Mouse (Mus musculus): ENCODE measurements at regions not wholly inside any gene's neighbourhood (a gene's known extent, or its start where the extent isn't known, plus 50 kb on each side); places are given as distances from the start of the nearest gene placed in this dataset.

- in situ Hi-C loops (cut with MboI; ENCODE audit: low pct_unique_long_range_greater_than_20kb) = no loop called here
- no peak for TF ChIP-seq CTCF (IDR thresholded peaks at IDR 0.05)
- ChIA-PET CTCF (no interaction called here), POLR2A (no interaction called here)
- ATAC-seq (no peak), DNase-seq (ENCODE audit: low read depth, low spot score) (no peak)
- H3K27me3 ChIP-seq = no peaks in the 10 kb centered on the region
These were observed 140.3 kb downstream of the Ptpn20 start for GRCm38 (mm10) chr14:33729115-33729884.

GRCm38 (mm10) chr14:33732698-33733097 is 143.7 kb downstream of the Ptpn20 start:
- POLR2A ChIA-PET = no interaction called here
- in situ Hi-C loops (cut with MboI; ENCODE audit: low pct_unique_long_range_greater_than_20kb) = no loop called here

GRCm38 (mm10) chr14:33734446-33735043 is 145.5 kb downstream of the Ptpn20 start:
- CTCF ChIA-PET = no interaction called here
- TF ChIP-seq CTCF (IDR thresholded peaks at IDR 0.05) = no peak
- H3K27me3 ChIP-seq = no peaks in the 10 kb centered on the region
- in situ Hi-C loops (cut with MboI; ENCODE audit: low pct_unique_long_range_greater_than_20kb) = no loop called here
- DNase-seq (ENCODE audit: low read depth, low spot score) (no peak), ATAC-seq (no peak)
- POLR2A ChIA-PET = no interaction called here

More at GRCm38 (mm10) chr14:33732698-33733097, 143.7 kb downstream of the Ptpn20 start:
- CTCF ChIA-PET = no interaction called here
- ATAC-seq (no peak), DNase-seq (ENCODE audit: low read depth, low spot score) (no peak)
- TF ChIP-seq CTCF (IDR thresholded peaks at IDR 0.05) = no peak
- no peaks in the 10 kb centered on the region for H3K27me3 ChIP-seq

- TF ChIP-seq CTCF (IDR thresholded peaks at IDR 0.05) = no peak
- ATAC-seq = no peak
- ChIA-PET CTCF (no interaction called here), POLR2A (no interaction called here)
- no peak for DNase-seq (ENCODE audit: low read depth, low spot score)
- no peaks in the 10 kb centered on the region for H3K27me3 ChIP-seq
- in situ Hi-C loops (cut with MboI; ENCODE audit: low pct_unique_long_range_greater_than_20kb) = no loop called here
These were observed 146.6 kb downstream of the Ptpn20 start for GRCm38 (mm10) chr14:33735653-33736052.

- peaks cover 11% of the 10 kb centered on the region for H3K27me3 ChIP-seq
- ATAC-seq (no peak), DNase-seq (ENCODE audit: low read depth, low spot score) (no peak)
- CTCF ChIA-PET = no interaction called here
- in situ Hi-C loops (cut with MboI; ENCODE audit: low pct_unique_long_range_greater_than_20kb) = no loop called here
- no peak for TF ChIP-seq CTCF (IDR thresholded peaks at IDR 0.05)
- POLR2A ChIA-PET = no interaction called here
These were observed 157.2 kb downstream of the Ptpn20 start for GRCm38 (mm10) chr14:33746181-33746580.

GRCm38 (mm10) chr14:33759656-33760055 is 163.7 kb upstream of the Gdf10 start:
- ChIA-PET CTCF (no interaction called here), POLR2A (no interaction called here)
- in situ Hi-C loops (cut with MboI; ENCODE audit: low pct_unique_long_range_greater_than_20kb) = no loop called here
- TF ChIP-seq CTCF (IDR thresholded peaks at IDR 0.05) = no peak
- DNase-seq (ENCODE audit: low read depth, low spot score) = no peak
- no peak for ATAC-seq
- H3K27me3 ChIP-seq = no peaks in the 10 kb centered on the region

GRCm38 (mm10) chr14:33763641-33764046 is 159.7 kb upstream of the Gdf10 start:
- TF ChIP-seq CTCF (IDR thresholded peaks at IDR 0.05) = no peak
- no peaks in the 10 kb centered on the region for H3K27me3 ChIP-seq
- DNase-seq (ENCODE audit: low read depth, low spot score) (no peak), ATAC-seq (no peak)
- in situ Hi-C loops (cut with MboI; ENCODE audit: low pct_unique_long_range_greater_than_20kb) = no loop called here
- ChIA-PET POLR2A (no interaction called here), CTCF (no interaction called here)

- ATAC-seq (no peak), DNase-seq (ENCODE audit: low read depth, low spot score) (no peak)
- POLR2A ChIA-PET = no interaction called here
- CTCF ChIA-PET = no interaction called here
- H3K27me3 ChIP-seq = no peaks in the 10 kb centered on the region
- in situ Hi-C loops (cut with MboI; ENCODE audit: low pct_unique_long_range_greater_than_20kb) = no loop called here
- no peak for TF ChIP-seq CTCF (IDR thresholded peaks at IDR 0.05)
These were observed 157.6 kb upstream of the Gdf10 start for GRCm38 (mm10) chr14:33765767-33766166.

GRCm38 (mm10) chr14:33772374-33772773 is 151.0 kb upstream of the Gdf10 start:
- in situ Hi-C loops (cut with MboI; ENCODE audit: low pct_unique_long_range_greater_than_20kb) = no loop called here
- ChIA-PET POLR2A (no interaction called here), CTCF (no interaction called here)
- TF ChIP-seq CTCF (IDR thresholded peaks at IDR 0.05) = no peak
- ATAC-seq = no peak
- no peak for DNase-seq (ENCODE audit: low read depth, low spot score)
- no peaks in the 10 kb centered on the region for H3K27me3 ChIP-seq

- POLR2A ChIA-PET = no interaction called here
- no peak for ATAC-seq
- in situ Hi-C loops (cut with MboI; ENCODE audit: low pct_unique_long_range_greater_than_20kb) = no loop called here
- DNase-seq (ENCODE audit: low read depth, low spot score) = no peak
- no peaks in the 10 kb centered on the region for H3K27me3 ChIP-seq
- CTCF ChIA-PET = interaction anchor here (1.0 kb wide), 1 partner anchor 9 kb away, joined by 3 read pairs; no protein-coding TSS in a partner anchor
- TF ChIP-seq CTCF (IDR thresholded peaks at IDR 0.05) = no peak
These were observed 133.8 kb upstream of the Gdf10 start for GRCm38 (mm10) chr14:33789556-33789955.

GRCm38 (mm10) chr14:33794262-33794661 is 129.1 kb upstream of the Gdf10 start:
- ATAC-seq (no peak), DNase-seq (ENCODE audit: low read depth, low spot score) (no peak)
- peaks cover 7% of the 10 kb centered on the region for H3K27me3 ChIP-seq
- no peak for TF ChIP-seq CTCF (IDR thresholded peaks at IDR 0.05)
- in situ Hi-C loops (cut with MboI; ENCODE audit: low pct_unique_long_range_greater_than_20kb) = no loop called here
- ChIA-PET CTCF (no interaction called here), POLR2A (no interaction called here)

Measured in Patski (cell line).